Mouse (Mus musculus): Measurements from ENCODE around the gene Tmem263. TPM values are rescaled to one million over a fixed set of nuclear protein-coding genes. Genes with fewer than 3 reads are reported as not detected.

Gene Tmem263
- polyA plus RNA-seq, 1 experiment, result 3.6 TPM

DNA sequence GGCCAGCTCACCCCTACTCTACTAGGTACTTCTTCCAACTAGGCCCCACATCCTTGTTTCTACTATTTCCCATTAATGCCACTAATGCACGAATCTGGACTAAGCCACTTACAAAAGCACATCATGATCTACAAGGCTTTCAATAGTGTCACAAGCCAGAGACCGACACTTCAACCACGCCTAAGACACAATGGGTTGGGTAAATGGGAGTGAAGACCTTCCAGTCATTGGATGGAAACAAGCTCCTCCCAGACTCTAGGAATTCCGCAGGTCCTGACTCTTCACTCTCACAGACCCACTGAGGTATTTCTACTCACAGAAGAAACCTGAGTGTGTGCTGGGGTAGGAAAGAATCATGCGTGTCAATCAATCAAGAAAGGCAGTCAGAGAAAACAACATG, 62.9 kb downstream of the Tmem263 start:
- DNase-seq, result no peak
- WGBS, result 88% methylated on average over 5 of the region's 5 CpGs
- TF ChIP-seq POLR2A (IDR thresholded peaks at IDR 0.05; ENCODE audit: borderline replicate concordance, extremely low read depth, low read depth, low read length) (no peak), CTCF (IDR thresholded peaks at IDR 0.05; ENCODE audit: insufficient read depth, low read length) (no peak)

More for the DNA sequence above, 62.9 kb downstream of the Tmem263 start:
- no peak overlapping the region for H3K4me3 ChIP-seq (replicated peaks; ENCODE audit: extremely low read depth, low read depth, low read length)
- H3K4me1 ChIP-seq (ENCODE audit: control insufficient read depth, insufficient read depth, low read length), result peaks cover 2% of the 10 kb centered on the region

Other genes starting within 250 kb of the Tmem263 start
- gene Ric8b, start 185.0 kb upstream of the Tmem263 start, polyA plus RNA-seq (2012; rRNA removed), result 8.5 and 12.9 TPM in 2 replicates
- 0.14 and 0.22 TPM in 2 replicates for gene Fhl4, start 132 bp upstream of the Tmem263 start, polyA plus RNA-seq (2012; rRNA removed)
- 2.0 and 3.5 TPM in 2 replicates for gene Mterf2, start 25.4 kb downstream of the Tmem263 start, polyA plus RNA-seq (2012; rRNA removed)
- 4.6 and 6.0 TPM in 2 replicates for gene Cry1, start 82.4 kb downstream of the Tmem263 start, polyA plus RNA-seq (2012; rRNA removed)

Measured in lung, adult 2 months (tissue).